Mouse (Mus musculus): ENCODE measurements around the gene Szt2.

The Szt2 gene

DNA sequence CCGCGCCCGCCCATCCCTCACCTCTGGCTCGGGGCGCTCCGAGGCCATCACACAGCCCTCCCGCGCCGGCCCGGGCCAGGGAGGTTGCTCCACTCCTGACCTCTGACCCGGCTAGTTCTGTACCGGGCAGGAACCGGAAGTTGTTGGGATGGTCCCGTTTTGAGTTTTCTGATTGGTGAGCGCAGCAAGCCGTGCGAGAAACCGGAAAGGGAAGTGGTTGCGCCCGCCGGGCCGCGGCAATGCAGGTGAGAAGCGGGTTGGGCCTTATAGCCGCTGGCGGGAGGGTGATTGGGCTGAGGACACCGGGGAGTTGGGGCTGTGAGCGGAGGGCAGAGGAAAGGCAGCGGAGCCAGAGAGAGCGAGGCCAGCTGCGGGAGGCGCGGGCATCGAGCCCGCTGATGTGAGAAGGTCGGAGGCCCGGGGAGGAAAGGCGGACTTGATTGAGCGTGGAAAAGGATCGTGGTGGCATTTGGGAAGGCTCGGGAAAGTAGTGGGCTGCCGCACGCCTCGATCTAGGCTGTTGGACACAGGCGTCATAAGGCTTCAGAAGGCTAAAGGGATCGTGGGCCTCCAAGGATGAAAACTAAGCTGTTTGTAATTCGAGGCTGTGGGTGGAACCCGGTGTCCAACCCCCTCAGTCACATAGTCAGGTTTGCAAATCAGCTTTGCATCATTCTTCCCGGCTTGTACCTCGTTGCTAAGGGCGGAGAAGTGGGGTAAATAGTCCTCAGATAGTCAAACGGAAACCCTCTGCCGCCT, at the start of gene Szt2, which contains the start of gene Med8:
TSS of gene Szt2 (minus strand) at position 132 of the 759 bp plus-strand sequence.
TSS of gene Med8 (plus strand) at position 196 of the 759 bp plus-strand sequence.
- peak; percentile 90 for DNase-seq

GRCm38 (mm10) chr4:118457345-118457975, 48.4 kb upstream of the Szt2 start, which contains the start of gene Mpl:
Gene Mpl (minus strand): TSS chr4:118457513.
- no peak for DNase-seq

- DNase-seq: no peak
Observed at GRCm38 (mm10) chr4:118446415-118447153, 37.5 kb upstream of the Szt2 start.

DNA sequence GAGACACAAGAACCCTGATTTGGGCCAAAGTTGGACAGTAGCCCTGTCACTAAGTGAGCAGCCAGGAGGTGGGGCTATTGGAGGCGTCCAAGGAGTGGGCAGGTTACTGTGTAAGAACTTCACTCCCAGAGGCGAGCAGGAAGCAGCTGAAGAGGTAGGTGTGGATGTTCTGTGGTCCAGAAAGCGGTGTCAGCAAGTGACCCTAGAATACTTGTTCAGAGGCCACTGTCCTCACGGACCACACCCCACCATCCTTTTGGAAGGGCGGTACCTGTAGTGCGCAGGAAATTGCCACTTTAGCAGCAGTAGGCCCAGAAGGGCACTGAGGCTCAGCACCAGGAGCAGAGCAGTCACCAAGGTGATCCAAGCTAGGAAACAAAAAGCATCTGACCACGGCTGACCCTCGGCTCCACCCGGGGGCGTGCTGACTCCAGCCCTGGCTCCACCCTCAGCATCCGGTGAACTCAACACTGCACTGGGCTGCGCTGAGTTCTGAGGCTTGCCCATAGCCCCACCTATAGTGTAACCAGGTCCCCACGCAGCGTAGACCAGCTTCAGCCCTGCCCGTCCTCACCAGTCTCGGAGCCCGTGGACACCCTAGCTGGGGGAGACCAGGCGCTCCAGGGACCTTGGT, 36.8 kb upstream of the Szt2 start:
- no peak for DNase-seq

- no peak for DNase-seq
Observed at GRCm38 (mm10) chr4:118445088-118445487, 36.0 kb upstream of the Szt2 start.

DNA sequence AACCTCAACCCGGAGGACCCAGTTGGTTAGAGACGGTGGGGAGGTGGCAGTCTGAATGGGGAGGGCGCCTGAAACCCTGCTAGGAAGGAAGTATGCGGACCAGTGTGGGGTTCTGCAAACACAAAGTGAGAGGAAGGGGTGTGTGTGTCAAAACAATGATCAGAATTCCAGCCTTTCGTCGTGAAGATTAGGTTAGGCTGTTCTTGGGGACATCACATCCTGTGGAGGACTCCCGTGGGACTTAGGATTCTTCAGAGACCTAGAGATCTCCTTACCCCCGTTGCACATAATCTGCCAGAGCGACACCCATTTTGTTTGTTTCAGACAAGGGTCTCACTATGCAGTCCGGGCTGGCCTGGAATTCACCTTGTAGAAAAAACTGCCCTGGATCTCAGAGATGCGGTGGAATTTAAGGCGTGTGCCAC, 28.8 kb upstream of the Szt2 start:
- DNase-seq: no peak

DNA sequence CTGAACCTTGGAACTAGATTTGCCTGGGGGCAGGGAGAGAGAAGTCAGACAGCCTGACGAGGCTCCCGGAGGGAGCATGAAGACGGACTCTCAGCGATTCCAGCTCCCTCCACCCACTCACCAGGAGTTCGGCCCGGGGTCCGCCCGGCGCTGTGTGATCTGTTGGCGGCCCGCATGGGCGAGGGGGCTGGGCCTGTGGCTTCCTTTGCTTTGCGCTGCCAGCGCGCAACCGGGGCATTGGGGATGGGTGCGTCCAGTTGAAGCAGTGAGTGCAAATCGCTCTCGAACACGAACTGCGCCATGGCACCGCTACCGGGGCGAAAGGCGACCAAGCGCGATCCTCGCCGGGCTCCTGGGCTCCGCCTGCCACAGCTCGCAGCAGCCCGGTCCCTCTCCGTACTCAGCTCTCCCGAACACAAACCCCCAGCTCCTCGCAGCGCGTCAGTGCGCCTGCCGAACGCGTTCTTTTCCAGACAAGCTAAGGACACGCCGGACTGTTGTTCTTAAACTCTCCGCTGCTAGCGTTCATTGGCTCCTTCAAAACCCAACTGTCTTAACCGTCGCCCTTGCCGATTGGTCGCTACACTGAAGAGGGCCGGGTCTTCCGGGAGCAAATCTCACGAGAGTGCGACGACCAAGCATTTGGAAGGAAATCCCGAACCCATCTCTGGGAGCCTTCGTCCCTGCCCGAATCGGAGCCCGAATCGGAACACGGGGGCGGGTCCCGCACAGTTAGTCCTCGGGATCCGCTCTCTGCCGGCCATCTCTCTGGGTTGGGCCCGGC, 27.9 kb upstream of the Szt2 start, which contains the start of gene Cdc20:
TSS of gene Cdc20 (minus strand) at position 533 of the 784 bp plus-strand sequence.
- peak; percentile 92 for DNase-seq

- no peak for DNase-seq
Observed at GRCm38 (mm10) chr4:118432332-118432731, 23.3 kb upstream of the Szt2 start.

- DNase-seq: no peak
Observed at GRCm38 (mm10) chr4:118429215-118429895, 20.3 kb upstream of the Szt2 start.

- DNase-seq: no peak
Observed at GRCm38 (mm10) chr4:118428531-118429214, 19.6 kb upstream of the Szt2 start.

GRCm38 (mm10) chr4:118427768-118428451, 18.8 kb upstream of the Szt2 start, which contains the start of gene Elovl1:
Gene Elovl1 (plus strand): TSS chr4:118428093.
- DNase-seq: peak; percentile 91

- no peak for DNase-seq
Observed at GRCm38 (mm10) chr4:118427415-118427767, 18.3 kb upstream of the Szt2 start.

GRCm38 (mm10) chr4:118425374-118425773, 16.3 kb upstream of the Szt2 start:
- DNase-seq: no peak

GRCm38 (mm10) chr4:118424541-118425160, 15.6 kb upstream of the Szt2 start:
- DNase-seq: no peak

DNA sequence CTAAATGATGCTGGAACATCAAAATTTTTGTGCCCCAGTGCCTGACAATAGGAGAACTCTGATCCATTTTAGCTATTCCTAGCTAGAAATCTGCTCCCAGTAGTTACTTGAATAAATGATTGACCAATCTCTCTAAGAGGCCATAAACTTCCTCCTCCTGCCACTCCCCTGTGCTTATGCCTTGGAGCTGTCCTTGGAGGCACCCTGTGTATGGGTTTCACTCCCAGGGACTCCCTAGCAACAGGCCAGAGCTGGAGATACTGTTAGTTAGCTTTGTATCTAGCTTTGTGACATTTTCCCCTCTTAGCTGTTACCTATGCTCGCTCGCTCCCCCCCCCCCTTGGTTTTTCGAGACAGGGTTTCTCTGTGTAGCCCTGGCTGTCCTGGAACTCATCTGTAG, 12.3 kb upstream of the Szt2 start:
- DNase-seq: no peak

DNA sequence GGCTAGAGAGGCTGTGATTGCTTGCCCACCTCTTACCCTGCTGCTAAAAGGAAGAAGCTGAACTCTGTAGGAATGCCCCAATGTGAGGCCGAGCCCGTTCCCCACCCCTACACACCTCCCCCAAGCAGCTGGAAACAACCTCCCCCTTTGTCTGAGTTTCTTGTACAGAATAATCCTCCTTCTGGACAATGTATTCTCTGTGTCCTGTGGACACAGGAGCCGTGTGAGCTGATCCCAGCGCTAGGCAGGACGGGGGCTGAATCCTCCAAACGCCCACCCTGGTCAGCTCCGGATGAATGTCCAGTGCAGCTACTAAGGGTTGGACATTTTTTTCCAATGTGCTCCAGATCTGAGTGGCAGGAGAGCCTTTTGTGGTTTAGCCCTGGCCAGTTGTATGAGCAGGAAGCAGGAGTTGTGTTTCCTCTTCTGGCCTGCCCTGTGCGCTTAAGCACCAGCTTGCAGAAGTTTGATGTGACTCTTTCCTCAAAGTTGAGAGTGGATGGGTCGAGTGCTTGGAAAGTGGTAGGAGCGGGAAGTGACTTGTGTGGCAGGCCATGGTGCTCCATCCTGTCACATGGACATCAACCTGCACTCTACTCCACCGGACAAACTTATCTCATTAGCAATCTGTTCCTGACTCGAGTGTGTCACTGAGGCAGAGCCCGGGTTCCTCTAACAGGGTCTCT, 8.2 kb upstream of the Szt2 start:
- DNase-seq: peak; percentile 42

DNA sequence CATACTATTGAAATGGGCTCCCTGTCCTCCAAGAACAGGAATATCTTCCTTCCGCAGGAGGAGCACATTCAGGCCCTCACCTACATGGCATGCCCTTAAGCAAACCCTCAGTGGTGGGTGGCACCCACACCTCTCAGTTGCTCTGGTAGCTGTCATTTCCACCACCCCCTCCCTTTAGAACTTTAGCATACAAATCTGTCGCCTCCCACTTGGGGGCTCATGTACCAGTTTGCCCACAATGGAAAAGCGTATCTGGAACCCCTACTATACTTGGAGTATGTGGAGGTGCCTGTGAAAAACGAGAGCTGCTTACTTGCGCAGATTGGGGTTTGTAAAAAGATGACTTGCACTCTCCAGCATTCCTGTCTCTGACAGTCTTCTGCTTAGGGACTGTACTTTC, 7.3 kb upstream of the Szt2 start:
- DNase-seq: no peak

GRCm38 (mm10) chr4:118415779-118416178, 6.7 kb upstream of the Szt2 start:
- DNase-seq: no peak

DNA sequence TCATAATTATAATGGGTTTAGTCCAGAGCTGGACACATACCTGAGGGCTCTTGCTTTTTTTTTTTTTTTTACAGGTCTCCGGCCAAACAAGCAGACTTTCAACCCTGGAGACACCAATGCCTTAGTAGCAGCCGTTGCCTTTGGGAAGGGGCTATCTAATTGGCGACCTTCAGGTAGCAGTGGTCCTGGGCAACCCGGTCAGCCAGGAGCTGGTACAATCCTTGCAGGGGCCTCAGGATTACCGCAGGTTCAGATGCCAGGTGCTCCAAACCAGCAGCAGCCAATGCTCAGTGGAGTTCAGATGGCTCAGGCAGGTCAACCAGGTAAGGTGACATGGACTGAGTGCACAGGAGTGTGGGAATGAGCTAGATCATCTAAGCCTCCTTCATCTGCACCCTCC, 4.5 kb upstream of the Szt2 start:
- DNase-seq: no peak

Data from layer of hippocampus, adult 9-11 months (tissue).